Mouse (Mus musculus) urinary bladder, postnatal 25 days (tissue): ENCODE data around the gene Klf4.
A peak's percentile ranks its signal among the peaks of the same experiment; 100 is the strongest.

Source experiments
- DNase-seq: peaks from one replicate; pipeline ENCODE4 v3.0.0; 2022; ENCODE audit warnings: low spot score

Klf4 gene

GRCm38 (mm10) chr4:55523921-55524320, 8.3 kb downstream of the Klf4 start:
- no peak for DNase-seq

DNA sequence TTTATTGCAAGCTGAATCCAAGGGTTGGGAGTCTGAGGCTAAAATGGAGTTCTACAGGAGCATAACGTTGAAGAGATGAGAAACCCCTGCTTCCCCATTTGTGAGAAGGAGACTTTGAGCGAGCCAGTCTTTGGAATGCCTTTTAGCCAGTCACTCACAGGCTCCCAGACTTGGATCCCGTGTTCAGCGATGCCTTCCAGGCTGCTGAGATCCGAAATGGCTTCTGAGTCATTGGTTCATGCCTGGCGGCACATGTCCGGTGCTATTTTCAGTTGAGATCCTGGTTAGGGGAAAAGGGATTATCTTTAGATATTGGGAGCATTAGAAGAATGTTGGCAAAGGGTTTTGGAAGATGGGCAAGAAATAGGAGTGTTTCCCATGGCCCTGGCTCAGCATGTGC, 14.8 kb downstream of the Klf4 start:
- DNase-seq: no peak

DNA sequence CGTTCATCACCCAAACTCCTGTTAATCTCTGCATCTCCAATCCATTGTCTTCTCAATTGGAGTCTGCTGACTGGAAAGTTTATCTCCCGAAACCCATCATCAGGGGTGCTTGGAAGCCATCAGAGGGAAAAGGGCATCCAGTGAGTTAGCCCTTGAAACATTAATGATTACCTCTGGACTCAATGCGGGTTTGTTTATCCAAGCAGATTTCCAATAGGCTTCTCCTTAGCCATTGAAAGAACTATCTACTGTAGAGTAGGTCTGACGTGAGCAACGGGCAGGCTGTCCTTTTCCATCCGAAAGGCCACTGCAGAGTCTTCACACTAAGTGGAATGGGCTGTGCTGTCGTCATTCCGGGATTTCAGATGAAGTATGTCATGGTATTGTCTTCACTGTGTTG, 16.2 kb downstream of the Klf4 start:
- DNase-seq: no peak

DNA sequence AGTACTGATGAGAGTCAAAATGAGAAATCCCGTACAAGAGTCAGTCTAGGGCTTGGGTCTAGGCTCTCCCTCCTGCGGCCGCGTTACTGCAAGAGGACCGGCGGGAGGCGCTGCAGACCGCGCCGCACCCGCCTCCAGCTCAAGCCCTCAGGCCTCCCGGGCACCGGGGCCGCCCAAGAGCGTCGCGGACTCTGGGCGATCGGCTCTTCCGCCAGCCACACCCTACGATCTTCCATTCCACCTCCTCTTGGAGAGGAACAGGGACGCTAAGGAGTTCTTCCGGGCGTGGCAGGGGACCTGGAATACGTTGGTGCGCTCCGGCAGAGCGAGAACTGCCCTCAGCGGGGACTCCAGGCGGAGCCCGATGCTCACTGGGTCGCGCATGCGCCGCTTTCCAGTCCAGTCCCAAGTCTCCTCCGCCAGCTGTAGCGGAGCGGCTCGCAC, 17.5 kb downstream of the Klf4 start:
- peak; percentile 77 for DNase-seq

GRCm38 (mm10) chr4:55513615-55514279, 18.5 kb downstream of the Klf4 start:
- no peak for DNase-seq

DNA sequence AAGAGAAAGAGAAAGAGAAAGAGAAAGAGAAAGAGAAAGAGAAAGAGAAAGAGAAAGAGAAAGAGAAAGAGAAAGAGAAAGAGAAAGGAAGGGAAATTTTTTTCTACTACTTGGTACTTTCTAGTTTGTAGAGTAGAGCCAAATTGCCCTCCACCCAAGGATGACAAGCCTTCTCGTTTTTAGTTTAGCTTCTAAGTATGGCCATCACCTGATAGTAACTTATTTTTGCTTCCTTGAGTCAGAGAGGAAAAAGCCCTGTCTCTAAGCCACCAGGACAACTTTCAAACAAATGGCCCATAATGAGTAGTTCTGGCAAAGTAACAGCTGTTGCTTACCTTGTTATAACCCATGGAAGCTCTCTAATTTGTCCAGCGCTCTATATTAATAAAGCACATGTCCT, 20.9 kb downstream of the Klf4 start:
- DNase-seq: no peak

GRCm38 (mm10) chr4:55508712-55509111, 23.6 kb downstream of the Klf4 start:
- DNase-seq: no peak

DNA sequence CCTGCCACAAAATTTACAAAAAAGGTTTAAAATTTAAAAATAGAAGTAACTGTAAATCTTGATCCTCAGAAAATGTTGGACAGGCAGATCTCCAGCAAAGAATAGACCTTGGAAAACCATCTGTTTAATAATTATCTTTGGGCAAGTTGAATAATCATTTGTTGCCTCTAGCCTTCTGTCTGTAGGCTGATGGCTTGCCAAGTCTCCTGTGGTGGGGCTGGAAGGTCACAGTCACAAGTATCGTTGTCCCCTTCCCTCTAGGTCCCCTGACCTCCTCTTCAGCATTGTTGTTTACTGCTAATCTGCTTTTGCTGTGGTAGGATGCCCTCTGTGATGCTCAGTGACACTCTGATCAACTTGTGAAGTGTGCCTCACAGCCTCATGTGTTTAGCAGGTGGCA, 33.6 kb downstream of the Klf4 start:
- no peak for DNase-seq

GRCm38 (mm10) chr4:55496416-55496815, 35.9 kb downstream of the Klf4 start:
- DNase-seq: no peak

DNA sequence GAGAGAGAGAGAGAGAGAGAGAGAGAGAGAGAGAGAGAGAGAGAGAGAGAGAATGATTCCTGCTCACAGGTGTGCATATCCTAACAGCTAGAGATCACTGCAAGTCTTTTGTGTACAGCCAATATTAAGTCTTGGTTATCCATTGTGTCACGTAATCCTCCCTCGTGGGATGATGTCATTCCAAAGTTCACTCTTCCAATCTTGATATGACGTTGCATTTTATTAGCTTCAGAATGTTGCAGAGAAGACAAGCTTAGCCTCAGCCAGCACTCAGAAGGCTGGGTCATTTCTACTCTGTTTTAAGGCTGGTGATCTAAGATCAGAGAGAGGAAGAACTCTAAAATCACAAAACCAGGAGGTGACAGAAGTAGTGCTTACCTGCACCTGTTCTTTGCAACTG, 39.0 kb downstream of the Klf4 start:
- DNase-seq: no peak

GRCm38 (mm10) chr4:55489328-55489727, 42.9 kb downstream of the Klf4 start:
- no peak for DNase-seq

DNA sequence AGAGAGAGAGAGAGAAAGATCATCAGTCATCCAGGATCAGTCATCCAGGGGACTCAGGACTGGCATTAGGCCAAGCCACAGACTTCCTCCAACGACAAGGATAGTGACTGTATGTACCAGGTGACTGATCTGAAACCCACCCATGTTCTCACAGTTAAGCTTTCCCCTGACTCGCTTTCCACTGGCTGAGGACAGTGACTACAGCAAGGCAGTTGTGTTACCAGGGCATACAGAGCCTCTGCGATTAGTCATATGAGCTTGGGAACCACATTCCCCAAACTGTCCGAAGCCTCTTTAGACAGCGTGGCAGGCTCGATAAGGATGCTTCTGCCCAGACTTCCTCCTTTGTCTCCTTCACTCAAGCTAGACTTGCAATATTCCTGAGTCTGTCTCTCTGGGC, 43.7 kb downstream of the Klf4 start:
- DNase-seq: no peak

DNA sequence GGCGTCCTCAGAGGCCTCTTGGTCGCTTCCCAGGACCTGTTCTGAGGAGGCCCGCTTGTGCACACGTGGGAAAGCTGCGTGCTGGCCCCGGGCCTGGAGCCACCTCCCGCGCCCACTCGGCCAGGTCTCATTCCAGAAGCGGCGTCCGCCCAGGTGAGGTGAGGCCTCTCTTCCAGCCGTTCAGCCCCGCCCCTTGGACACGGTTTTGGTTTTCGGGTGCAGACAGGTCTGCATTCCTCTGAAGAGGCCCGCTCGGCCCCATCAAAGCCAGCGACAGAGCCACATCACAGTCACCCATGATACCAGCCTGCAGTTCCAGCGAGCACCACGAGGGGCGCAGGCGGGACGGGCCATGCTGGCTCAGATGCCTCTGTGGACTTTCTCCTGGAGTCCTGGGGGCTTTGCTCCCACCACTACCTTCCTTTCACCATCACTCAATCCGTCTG, 51.9 kb downstream of the Klf4 start:
- peak; percentile 83 for DNase-seq

- no peak for DNase-seq
Measured at GRCm38 (mm10) chr4:55478333-55478732, 53.9 kb downstream of the Klf4 start.

- peak; percentile 40 for DNase-seq
Measured at GRCm38 (mm10) chr4:55477933-55478332, 54.3 kb downstream of the Klf4 start.

- no peak for DNase-seq
Measured at GRCm38 (mm10) chr4:55477210-55477759, 55.0 kb downstream of the Klf4 start.
